Mouse (Mus musculus) ES-E14 (cell line): ENCODE results near the gene Aire. TPM values are rescaled to one million over a fixed set of nuclear protein-coding genes. Genes with fewer than 3 reads are reported as not detected.

ENCODE experiments used
- DNase-seq: peaks from one replicate; pipeline ENCODE4 v3.0.0-alpha.2; 2013; ENCODE audit warnings: low read depth, low spot score
- H3K27ac ChIP-seq: 2 replicates; pipeline ENCODE4 v1.5.1; 2012; ENCODE audit warnings: low read depth, mild to moderate bottlenecking, low read length, moderate library complexity, mixed read lengths; ENCODE audit not compliant: poor library complexity, insufficient read depth, severe bottlenecking
- H3K36me3 ChIP-seq: 2 replicates; pipeline ENCODE4 v1.6.1; 2012; ENCODE audit warnings: mild to moderate bottlenecking, low read length, moderate library complexity, mixed read lengths; ENCODE audit not compliant: control insufficient read depth, poor library complexity, insufficient read depth, severe bottlenecking
- H3K4me1 ChIP-seq, 2 experiments: fragments of 150-350 bp in 1 of 2; sonication (generic) in 1 of 2; 2 replicates each; pipeline ENCODE4 v1.6.1; 2012; ENCODE audit warnings: low read length in 2 of 2, mild to moderate bottlenecking in 1 of 2, mixed read lengths in 1 of 2; ENCODE audit not compliant: control insufficient read depth in 2 of 2, insufficient read depth in 2 of 2, poor library complexity in 1 of 2
- H3K4me3 ChIP-seq, 2 experiments: fragments of 150-350 bp in 1 of 2; sonication (generic) in 1 of 2; 2 replicates each; pipeline ENCODE4 v1.5.1; 2012; ENCODE audit warnings: low read length in 2 of 2, low read depth in 1 of 2, mild to moderate bottlenecking in 1 of 2, mixed read lengths in 1 of 2; ENCODE audit not compliant: insufficient read depth in 1 of 2, poor library complexity in 1 of 2, severe bottlenecking in 1 of 2
- H3K9ac ChIP-seq: 2 replicates; pipeline ENCODE4 v1.6.1; 2012; ENCODE audit warnings: low read depth, mild to moderate bottlenecking, low read length, mixed read lengths; ENCODE audit not compliant: poor library complexity, insufficient read depth, severe bottlenecking
- H3K9me3 ChIP-seq: fragments of 150-350 bp; sonication (generic); 2 replicates; pipeline ENCODE4 v1.6.1; 2012; ENCODE audit warnings: low read depth, mild to moderate bottlenecking, low read length; ENCODE audit not compliant: control insufficient read depth, insufficient read depth
- CHD2 ChIP-seq: IDR thresholded peaks from 2 replicates; pipeline ENCODE4 v1.6.1; 2014; ENCODE audit warnings: mild to moderate bottlenecking, low read depth, low read length, inconsistent platforms
- HCFC1 ChIP-seq: IDR thresholded peaks from 2 replicates; pipeline ENCODE4 v1.6.1; 2012; ENCODE audit warnings: low read length, inconsistent platforms, borderline replicate concordance; ENCODE audit not compliant: insufficient read depth
- MAFK ChIP-seq: IDR thresholded peaks from 2 replicates; pipeline ENCODE4 v1.6.1; 2014; ENCODE audit warnings: mild to moderate bottlenecking, low read depth, low read length, inconsistent platforms; ENCODE audit not compliant: insufficient read depth
- ZC3H11A ChIP-seq: IDR thresholded peaks from 2 replicates; pipeline ENCODE4 v1.6.1; 2012; ENCODE audit warnings: low read depth, mild to moderate bottlenecking, inconsistent platforms, low read length, borderline replicate concordance
- ZNF384 ChIP-seq: IDR thresholded peaks from 2 replicates; pipeline ENCODE4 v1.6.1; 2012; ENCODE audit warnings: low read depth, low read length, inconsistent platforms
- in situ Hi-C, 2 experiments: fragments of 600-800 bp; cut with MboI; formaldehyde crosslinking; loops; one replicate each; pipeline ENCODE4 v1.15.1; 2025; ENCODE audit warnings: low sequenced_read_pairs in 2 of 2, inconsistent platforms in 1 of 2; ENCODE audit not compliant: unreplicated experiment in 2 of 2
- total RNA-seq: library from RNA; depleted of rRNA; stranded (reverse); fragments of 300-350 nt; gene quantifications from 2 replicates; pipeline ENCODE4 v1.2.3, GENCODE M21; 2012

Gene Aire
- total RNA-seq, 1 experiment: 68.3 TPM

DNA sequence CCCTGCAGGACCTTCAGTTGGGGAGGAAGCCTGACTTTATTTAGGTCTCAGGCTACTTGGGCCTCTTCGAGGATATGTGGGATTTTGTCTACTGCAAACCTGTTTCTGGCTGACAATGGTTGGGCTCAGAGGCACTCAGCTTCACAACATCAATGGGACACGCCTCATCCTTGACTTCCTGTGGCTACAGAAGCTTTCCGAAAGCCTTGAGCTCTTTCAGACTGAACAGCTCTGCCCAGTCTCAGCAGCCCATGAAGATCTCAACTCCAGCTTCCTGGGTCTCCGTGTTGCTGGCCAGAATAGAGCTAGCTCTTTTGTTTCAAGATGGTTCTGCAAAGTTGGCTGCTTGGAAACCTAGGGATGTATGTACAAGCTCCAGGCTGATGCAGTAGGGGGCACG, 34.9 kb upstream of the Aire start:
- DNase-seq: no peak
- Histone ChIP-seq H3K9ac (no peak overlapping the region), H3K36me3 (peaks cover 59% of the 10 kb centered on the region), H3K27ac (no peak overlapping the region), H3K9me3 (no peaks in the 10 kb centered on the region), H3K4me3 (no peak overlapping the region), H3K4me1 (peaks cover 2 to 5% of the 10 kb centered on the region in 2 experiments; a peak in 1 of 4 replicates)
- in situ Hi-C loops: no loop called here
- no peak for TF ChIP-seq MAFK
- TF ChIP-seq ZC3H11A: no peak
- no peak for TF ChIP-seq CHD2

DNA sequence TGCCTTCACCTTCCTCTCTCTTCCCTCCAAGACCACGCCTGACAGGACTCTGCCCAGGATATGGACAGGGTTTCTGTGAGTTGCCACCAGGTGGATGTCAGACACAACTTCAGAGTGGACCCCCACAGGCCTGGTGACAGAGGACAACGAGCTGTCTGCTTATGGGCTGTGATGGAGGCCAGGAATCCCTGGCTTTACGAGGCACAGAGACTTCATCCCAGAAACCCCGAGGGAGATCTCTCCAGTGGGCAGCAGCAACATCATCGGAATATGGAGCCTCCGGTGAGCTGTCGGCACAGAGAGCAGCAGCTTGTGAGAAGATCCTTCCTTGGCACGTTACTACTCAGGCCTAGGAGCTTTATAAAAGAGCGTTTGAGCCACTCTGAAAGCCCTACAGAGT, 34.5 kb upstream of the Aire start:
- Histone ChIP-seq H3K27ac (no peak overlapping the region), H3K4me3 (no peak overlapping the region), H3K9ac (no peak overlapping the region), H3K9me3 (no peaks in the 10 kb centered on the region), H3K4me1 (peaks cover 2 to 5% of the 10 kb centered on the region in 2 experiments; a peak in 1 of 4 replicates), H3K36me3 (peaks cover 62% of the 10 kb centered on the region)
- in situ Hi-C loops: no loop called here
- TF ChIP-seq ZC3H11A (no peak), HCFC1 (no peak), CHD2 (no peak), ZNF384 (no peak), MAFK (no peak)
- DNase-seq: no peak

DNA sequence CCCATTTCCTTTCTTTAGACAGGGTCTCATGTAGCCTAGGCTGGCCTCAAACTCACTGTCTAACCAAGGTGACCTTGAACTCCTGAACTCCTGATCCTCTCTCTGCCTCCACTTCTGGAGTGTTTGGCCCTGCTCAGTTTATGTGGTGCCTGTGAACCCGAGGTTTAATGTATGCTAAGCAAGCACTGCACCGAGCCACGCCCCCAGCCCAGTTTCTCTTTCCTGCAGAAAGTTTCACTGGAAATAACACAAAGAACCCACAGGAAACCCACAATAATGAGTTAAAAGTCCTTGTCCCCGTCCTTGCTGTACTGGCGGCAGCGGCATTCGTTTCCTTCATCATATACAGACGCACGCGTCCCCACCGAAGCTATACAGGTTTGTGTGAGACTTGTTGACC, 31.6 kb upstream of the Aire start:
- H3K4me1 ChIP-seq: peaks cover 2 to 5% of the 10 kb centered on the region in 2 experiments; a peak in 1 of 4 replicates
- DNase-seq: no peak
- peaks cover 78% of the 10 kb centered on the region for H3K36me3 ChIP-seq
- no peak overlapping the region for H3K4me3 ChIP-seq
- no peak overlapping the region for H3K9ac ChIP-seq
- TF ChIP-seq ZC3H11A (no peak), MAFK (no peak), HCFC1 (no peak), CHD2 (no peak), ZNF384 (no peak)
- in situ Hi-C loops: no loop called here
- no peaks in the 10 kb centered on the region for H3K9me3 ChIP-seq
- H3K27ac ChIP-seq: no peak overlapping the region

- H3K4me3 ChIP-seq: no peak overlapping the region
- DNase-seq: no peak
- in situ Hi-C loops: no loop called here
- no peak overlapping the region for H3K27ac ChIP-seq
- peaks cover 72% of the 10 kb centered on the region for H3K36me3 ChIP-seq
- H3K9me3 ChIP-seq: no peaks in the 10 kb centered on the region
- TF ChIP-seq MAFK: no peak
- no peak for TF ChIP-seq CHD2
- no peak for TF ChIP-seq ZNF384
- TF ChIP-seq ZC3H11A: no peak
- no peak for TF ChIP-seq HCFC1
- peaks cover 2 to 8% of the 10 kb centered on the region in 2 experiments; a peak in 1 of 4 replicates for H3K4me1 ChIP-seq
- H3K9ac ChIP-seq: no peak overlapping the region
Observed at GRCm38 (mm10) chr10:78074151-78074550, 30.7 kb upstream of the Aire start.
